Mouse (Mus musculus) WW6 (cell line): ENCODE results near the gene Olfr203.
"Not testable (repeated sequence)": the region's sequence is repeated elsewhere in the genome, so short reads cannot be mapped to it uniquely, and the experiment has no call there.

Experiments used
- DNase-seq: peaks from one replicate; pipeline ENCODE4 v3.0.0-alpha.2; 2013; ENCODE audit warnings: low read depth, low spot score

The Olfr203 gene

DNA sequence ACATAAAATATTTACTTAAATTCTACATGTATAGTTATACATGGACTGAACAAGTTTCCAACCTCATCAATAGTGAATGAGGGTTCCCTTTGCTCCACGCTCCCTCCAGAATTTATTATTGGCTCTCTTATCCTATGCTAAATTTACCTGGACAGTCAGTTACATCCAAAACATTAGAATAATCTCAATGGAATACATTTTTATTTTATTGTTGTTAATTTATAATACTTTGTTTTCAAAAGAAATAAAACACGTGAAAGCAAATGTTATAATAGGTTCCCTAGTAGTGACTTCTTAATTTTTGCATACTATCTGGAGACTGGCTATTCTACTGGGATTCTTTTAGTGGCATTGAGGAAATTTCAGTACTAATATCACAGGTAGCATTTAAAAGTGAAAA, at the start of gene Olfr203:
Gene Olfr203 (plus strand): TSS at position 301 of the 400 bp plus-strand sequence.
- DNase-seq, result no peak

DNA sequence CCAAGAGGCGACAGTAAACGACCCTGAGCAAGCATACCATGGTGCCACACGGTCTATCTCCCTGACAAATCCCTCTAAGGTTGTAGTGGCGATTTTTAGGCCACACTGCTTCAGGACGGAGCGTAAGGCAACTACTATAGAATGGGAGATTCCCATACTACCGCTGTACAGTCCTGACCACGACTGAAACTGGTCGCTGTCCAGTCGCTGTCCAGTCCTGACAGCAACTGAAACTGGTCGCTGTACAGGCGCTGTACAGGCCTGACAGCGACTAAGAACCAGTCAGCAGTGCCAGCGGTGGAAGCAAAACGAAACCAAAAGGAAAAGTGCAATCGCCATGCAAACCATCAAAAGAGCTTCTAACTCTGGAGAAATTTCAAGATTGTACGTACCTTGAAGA, 49.0 kb upstream of the Olfr203 start:
- no peak for DNase-seq

DNA sequence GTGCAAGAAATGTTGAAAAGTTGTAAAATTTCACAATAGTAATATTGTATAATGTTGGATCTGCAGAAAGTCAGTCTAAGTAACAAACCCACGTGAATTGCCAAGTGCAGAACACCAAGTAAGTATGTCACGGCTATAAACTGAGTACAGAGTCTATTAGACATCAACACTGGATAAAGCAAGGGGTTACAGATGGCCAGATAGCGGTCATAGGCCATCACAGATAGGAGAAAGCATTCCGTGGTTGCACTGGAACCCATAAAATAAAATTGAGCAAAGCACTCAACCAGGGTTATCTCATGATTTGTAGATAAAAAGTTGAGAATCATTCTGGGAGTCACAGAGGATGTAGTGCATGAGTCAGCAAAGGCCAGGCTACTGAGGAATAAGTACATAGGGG, 29.6 kb upstream of the Olfr203 start:
- not testable (repeated sequence) for DNase-seq

- DNase-seq, result not testable (repeated sequence)
Measured at GRCm38 (mm10) chr16:59272532-59272931, 26.1 kb upstream of the Olfr203 start, which contains the start of gene Olfr201. Olfr201 (minus strand) TSS chr16:59272632.

GRCm38 (mm10) chr16:59280542-59280941, 18.1 kb upstream of the Olfr203 start:
- no peak for DNase-seq

- no peak for DNase-seq
Measured at GRCm38 (mm10) chr16:59283476-59283875, 15.2 kb upstream of the Olfr203 start.

- no peak for DNase-seq
Measured at GRCm38 (mm10) chr16:59286693-59287092, 12.0 kb upstream of the Olfr203 start, which contains the start of gene Olfr202. Olfr202 (minus strand) TSS chr16:59286793.

- DNase-seq, result not testable (repeated sequence)
Measured at GRCm38 (mm10) chr16:59287576-59287975, 11.1 kb upstream of the Olfr203 start.

DNA sequence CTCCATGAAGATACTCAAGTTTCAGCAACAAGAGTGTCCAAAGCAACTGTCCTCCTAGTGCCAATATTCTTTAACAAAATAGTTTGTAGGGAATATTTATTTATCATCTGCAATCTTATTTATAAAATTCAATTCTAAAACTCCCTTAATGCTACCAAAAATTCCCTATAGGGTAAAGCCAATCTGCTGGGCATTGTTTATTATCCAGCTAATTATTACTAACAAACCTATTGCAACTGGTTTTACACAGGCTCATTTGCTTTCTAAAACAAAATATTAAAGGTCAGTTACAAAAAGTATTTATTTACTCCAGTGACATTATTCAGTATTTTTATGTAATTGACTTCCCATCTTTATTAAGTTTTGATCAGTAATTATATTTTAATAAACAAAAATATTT, 19.5 kb downstream of the Olfr203 start, which contains the start of gene Olfr204:
Gene Olfr204 (minus strand): TSS at position 101 of the 400 bp plus-strand sequence.
- no peak for DNase-seq

DNA sequence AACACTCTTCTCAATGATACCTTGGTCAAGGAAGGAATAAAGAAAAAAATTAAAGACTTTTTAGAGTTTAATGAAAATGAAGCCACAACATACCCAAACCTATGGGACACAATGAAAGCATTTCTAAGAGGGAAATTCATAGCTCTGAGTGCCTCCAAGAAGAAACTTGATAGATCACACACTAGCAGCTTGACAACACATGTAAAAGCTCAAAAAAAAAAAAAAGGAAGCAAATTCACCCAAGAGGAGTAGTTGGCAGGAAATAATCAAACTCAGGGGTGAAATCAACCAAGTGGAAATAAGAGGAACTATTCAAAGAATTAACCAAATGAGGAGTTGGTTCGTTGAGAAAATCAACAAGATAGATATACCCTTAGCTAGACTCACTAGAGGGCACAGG, 24.6 kb downstream of the Olfr203 start:
- not testable (repeated sequence) for DNase-seq

DNA sequence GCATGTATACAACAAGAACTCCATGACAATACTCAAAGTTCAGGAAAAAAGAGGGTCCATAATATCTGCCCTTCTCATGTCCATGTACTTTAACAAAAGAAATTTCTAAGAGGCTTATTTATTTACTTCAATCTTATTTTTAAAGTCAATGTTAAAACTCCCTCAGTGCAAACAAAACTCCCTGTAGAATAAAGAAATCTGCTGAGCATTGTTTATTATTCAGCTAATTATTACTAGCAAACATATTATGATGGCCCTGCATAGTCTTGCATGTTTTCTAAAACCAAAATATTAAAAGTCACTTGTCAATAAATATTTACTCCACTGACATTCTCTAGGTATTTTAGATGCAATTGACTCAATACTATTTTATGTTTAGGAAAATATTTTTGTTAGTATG, 32.4 kb downstream of the Olfr203 start, which contains the start of gene Olfr205:
Gene Olfr205 (minus strand): TSS at position 101 of the 400 bp plus-strand sequence.
- DNase-seq, result no peak

DNA sequence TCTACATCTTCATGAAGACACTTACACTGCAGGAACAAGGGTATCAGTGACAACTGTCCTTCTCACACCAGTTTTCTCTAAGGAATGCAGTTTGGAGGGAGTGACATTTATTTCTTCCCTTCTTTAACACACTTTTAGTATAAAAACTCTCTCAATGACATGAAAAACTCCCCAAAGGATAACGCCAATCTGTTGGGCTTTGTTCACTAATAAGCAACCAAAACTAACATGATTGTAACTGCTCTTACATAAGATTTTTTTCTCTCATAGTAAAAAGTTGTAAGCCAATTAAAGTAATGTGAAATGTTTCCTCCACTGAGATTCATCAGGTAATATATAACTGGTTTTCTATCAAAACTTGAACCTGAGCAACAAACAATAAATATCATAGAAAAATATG, 50.5 kb downstream of the Olfr203 start, which contains the start of gene Olfr206:
Gene Olfr206 (minus strand): TSS at position 101 of the 400 bp plus-strand sequence.
- no peak for DNase-seq
